Mouse (Mus musculus) forebrain, embryonic 11.5 days (tissue): ENCODE results near the gene Olfr1295. TPM values are rescaled to one million over a fixed set of nuclear protein-coding genes. Genes with fewer than 3 reads are reported as not detected.

Source experiments
- ATAC-seq: fragments of 200-750 bp; cut with Nextera tagmentation; replicated peaks from 2 replicates; pipeline ENCODE4 v1.8.0; 2017; ENCODE audit warnings: moderate TSS enrichment; ENCODE audit not compliant: low FRiP score
- DNase-seq: peaks from one replicate; pipeline ENCODE4 v3.0.0-alpha.2; 2017; ENCODE audit warnings: low spot score
- H3K27ac ChIP-seq: fragments of 300-500 bp; sonication (generic); 2 replicates; pipeline ENCODE4 v1.5.1; 2014; ENCODE audit warnings: low read depth, low read length
- H3K27me3 ChIP-seq: fragments of 300-500 bp; sonication (generic); 2 replicates; pipeline ENCODE4 v1.6.1; 2014; ENCODE audit warnings: mild to moderate bottlenecking, low read length, mixed read lengths; ENCODE audit not compliant: control insufficient read depth, insufficient read depth
- H3K36me3 ChIP-seq: fragments of 300-500 bp; sonication (generic); 2 replicates; pipeline ENCODE4 v1.6.1; 2014; ENCODE audit warnings: mild to moderate bottlenecking, low read length, moderate library complexity, mixed read lengths; ENCODE audit not compliant: control insufficient read depth, insufficient read depth
- H3K4me1 ChIP-seq: fragments of 300-500 bp; sonication (generic); replicated peaks from 2 replicates; pipeline ENCODE4 v1.6.1; 2014; ENCODE audit warnings: low read length, mixed read lengths; ENCODE audit not compliant: control insufficient read depth, insufficient read depth
- H3K4me2 ChIP-seq: fragments of 300-500 bp; sonication (generic); 2 replicates; pipeline ENCODE4 v1.6.1; 2014; ENCODE audit warnings: low read depth, mild to moderate bottlenecking, low read length, moderate library complexity, mixed read lengths; ENCODE audit not compliant: severe bottlenecking
- H3K4me3 ChIP-seq: fragments of 300-500 bp; sonication (generic); 2 replicates; pipeline ENCODE4 v1.5.1; 2014; ENCODE audit warnings: low read depth, low read length
- H3K9ac ChIP-seq: fragments of 300-500 bp; sonication (generic); 2 replicates; pipeline ENCODE4 v1.6.1; 2014; ENCODE audit warnings: low read length
- H3K9me3 ChIP-seq: fragments of 300-500 bp; sonication (generic); 2 replicates; pipeline ENCODE4 v1.6.1; 2016; ENCODE audit warnings: low read length, mixed read lengths; ENCODE audit not compliant: control insufficient read depth
- WGBS: fragments of 180-500 bp; shearing (Covaris S2); extraction: QIAGEN DNeasy Blood & Tissue Kit; methylation state at CpG from one replicate; pipeline ENCODE4 v1.1.7; 2014; 5-methylcytosine and 5-hydroxymethylcytosine counted together
- polyA plus RNA-seq: library from polyadenylated mRNA; unstranded; fragments of >200 nt; fragmentation: Nextera tagmentation; extraction: Ambion mirVana; gene quantifications from 2 replicates; pipeline ENCODE4 v1.2.1, GENCODE M21; 2014

The Olfr1295 gene
- not detected in 2 replicates for polyA plus RNA-seq

DNA sequence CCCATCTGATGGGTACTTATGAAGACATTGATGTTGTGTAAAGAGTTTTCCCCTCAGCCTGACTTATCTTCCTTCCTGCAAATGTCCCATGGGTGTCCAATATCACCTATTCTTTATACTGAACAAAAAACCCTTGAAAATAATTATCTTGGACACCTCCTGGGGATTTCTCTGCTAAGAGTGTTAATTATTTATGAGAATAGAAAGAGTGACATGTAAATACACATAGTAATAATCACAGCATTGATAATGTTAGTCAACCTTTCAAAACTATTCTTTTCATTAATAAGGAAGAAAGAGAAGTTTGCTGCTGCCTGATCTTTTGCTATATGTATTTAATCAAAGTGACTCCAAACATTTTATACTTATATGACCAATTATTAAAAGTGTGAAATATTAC is at the start of gene Olfr1295:
Olfr1295 (minus strand) TSS at position 101 of the 400 bp plus-strand sequence.
- H3K27ac ChIP-seq = no peak within 1 kb of the TSS
- H3K36me3 ChIP-seq = no peaks in the 10 kb centered on the region
- no peaks in the 10 kb centered on the region for H3K9me3 ChIP-seq
- ATAC-seq (no peak), DNase-seq (no peak)
- H3K9ac ChIP-seq = no peak within 1 kb of the TSS
- H3K4me3 ChIP-seq = no peak within 1 kb of the TSS
- no peak within 1 kb of the TSS for H3K4me2 ChIP-seq
- no peaks in the 10 kb centered on the region for H3K4me1 ChIP-seq
- no peaks in the 10 kb centered on the region for H3K27me3 ChIP-seq

DNA sequence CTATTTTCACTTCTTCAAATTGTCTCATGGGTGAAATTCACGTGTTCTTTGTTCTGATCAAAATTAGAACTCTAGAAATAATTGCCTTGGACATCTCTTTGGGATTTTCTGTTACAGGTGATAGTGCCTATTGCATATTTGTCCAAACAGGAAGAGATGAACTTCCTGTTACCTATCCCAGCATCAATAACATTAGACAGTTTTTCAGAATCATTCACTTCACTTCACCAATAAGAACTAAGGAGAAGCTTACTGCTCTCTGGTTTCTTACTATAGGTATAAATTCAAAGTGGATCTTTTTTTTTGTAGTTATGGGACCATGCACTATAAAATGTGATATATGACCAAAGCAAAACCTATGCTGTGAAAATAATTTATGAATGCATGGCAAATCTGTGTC is 29.3 kb downstream of the Olfr1295 start, which contains the start of gene Olfr1294:
Olfr1294 (minus strand) TSS at position 101 of the 400 bp plus-strand sequence.
- 58% methylated on average over 1 of the region's 1 CpGs for WGBS
- Histone ChIP-seq H3K4me3 (no peak within 1 kb of the TSS), H3K4me2 (no peak within 1 kb of the TSS)

DNA sequence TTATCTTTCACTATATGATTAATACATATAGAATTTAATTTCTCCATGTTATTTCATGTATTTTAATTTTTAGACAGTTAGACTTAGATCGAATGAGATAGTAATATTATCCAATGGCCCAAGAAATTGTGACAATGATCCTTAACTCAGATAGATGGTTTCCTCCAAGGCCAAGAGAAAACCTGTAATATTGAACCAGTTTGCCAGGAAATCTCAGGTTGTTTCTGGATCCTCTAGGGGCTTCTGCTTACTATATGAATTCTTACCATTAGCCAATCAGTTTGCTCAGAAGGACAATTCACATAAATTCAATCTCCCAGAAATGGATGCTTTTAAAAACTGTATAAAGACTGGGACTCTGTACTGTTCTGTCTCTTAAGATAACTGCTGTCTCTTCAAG is 44.6 kb downstream of the Olfr1295 start, which contains the start of gene Olfr1293-ps:
Olfr1293-ps (plus strand) TSS at position 301 of the 400 bp plus-strand sequence.
- no peak within 1 kb of the TSS for H3K4me2 ChIP-seq
- 88% methylated on average over 1 of the region's 1 CpGs for WGBS

More for the DNA sequence above, 29.3 kb downstream of the Olfr1295 start, which contains the start of gene Olfr1294:
- H3K27me3 ChIP-seq = no peaks in the 10 kb centered on the region
- ATAC-seq (no peak), DNase-seq (no peak)
- H3K9me3 ChIP-seq = no peaks in the 10 kb centered on the region
- H3K9ac ChIP-seq = no peak within 1 kb of the TSS
- no peak within 1 kb of the TSS for H3K27ac ChIP-seq
- no peaks in the 10 kb centered on the region for H3K4me1 ChIP-seq
- no peaks in the 10 kb centered on the region for H3K36me3 ChIP-seq

DNA sequence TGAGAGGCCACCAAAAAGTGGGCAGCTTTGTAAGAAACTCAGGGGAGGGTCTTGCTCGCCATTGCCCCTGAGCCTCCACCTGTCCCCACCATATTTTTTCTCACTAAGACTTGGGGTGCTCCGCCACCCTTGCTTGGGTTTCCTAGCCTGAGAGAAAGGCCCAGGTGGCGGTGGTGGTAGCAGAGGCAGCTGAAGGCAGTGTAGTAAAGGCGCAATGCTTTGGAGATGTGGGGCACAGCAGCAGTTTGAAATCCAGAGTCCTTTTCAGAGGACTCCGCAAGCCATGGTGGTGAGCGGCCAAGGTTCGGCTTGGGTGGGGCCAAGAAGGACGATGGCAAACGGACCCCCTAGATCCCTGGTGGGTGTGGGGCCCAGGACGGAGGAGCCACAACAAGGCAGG is 52.0 kb downstream of the Olfr1295 start:
- Histone ChIP-seq H3K4me3 (no peak overlapping the region), H3K4me1 (no peaks in the 10 kb centered on the region), H3K9me3 (no peaks in the 10 kb centered on the region), H3K27ac (no peak overlapping the region), H3K4me2 (no peak overlapping the region), H3K9ac (no peak overlapping the region), H3K27me3 (no peaks in the 10 kb centered on the region), H3K36me3 (no peaks in the 10 kb centered on the region)
- ATAC-seq (no peak), DNase-seq (no peak)
- WGBS = 89% methylated on average over 10 of the region's 10 CpGs

More for the DNA sequence above, 44.6 kb downstream of the Olfr1295 start, which contains the start of gene Olfr1293-ps:
- no peak within 1 kb of the TSS for H3K9ac ChIP-seq
- H3K4me3 ChIP-seq = no peak within 1 kb of the TSS
- H3K9me3 ChIP-seq = no peaks in the 10 kb centered on the region
- no peaks in the 10 kb centered on the region for H3K4me1 ChIP-seq
- ATAC-seq (no peak), DNase-seq (no peak)
- H3K36me3 ChIP-seq = no peaks in the 10 kb centered on the region
- H3K27me3 ChIP-seq = no peaks in the 10 kb centered on the region
- H3K27ac ChIP-seq = no peak within 1 kb of the TSS

Other genes with a start within 250 kb of the Olfr1295 start
- not detected in 2 replicates for gene Olfr1281, start 243.2 kb downstream of the Olfr1295 start, polyA plus RNA-seq
- gene Olfr1282, start 233.6 kb downstream of the Olfr1295 start, polyA plus RNA-seq = not detected in 2 replicates
- gene Olfr1283, start 202.9 kb downstream of the Olfr1295 start, polyA plus RNA-seq = not detected in 2 replicates
- gene Olfr1284, start 194.2 kb downstream of the Olfr1295 start, polyA plus RNA-seq = not detected in 2 replicates
- gene Olfr1286, start 146.6 kb downstream of the Olfr1295 start, polyA plus RNA-seq = not detected in 2 replicates
- gene Olfr1287, start 120.5 kb downstream of the Olfr1295 start, polyA plus RNA-seq = not detected in 2 replicates
- gene Olfr1288, start 95.6 kb downstream of the Olfr1295 start, polyA plus RNA-seq = not detected in 2 replicates
- gene Olfr1289, start 88.9 kb downstream of the Olfr1295 start, polyA plus RNA-seq = not detected in 2 replicates
- gene Olfr1290, start 75.9 kb downstream of the Olfr1295 start, polyA plus RNA-seq = not detected in 2 replicates
- not detected in 2 replicates for gene Olfr1291-ps1, start 72.5 kb downstream of the Olfr1295 start, polyA plus RNA-seq
- gene Olfr1293-ps, start 44.5 kb downstream of the Olfr1295 start, polyA plus RNA-seq = not detected in 2 replicates
- gene Olfr1294, start 29.4 kb downstream of the Olfr1295 start, polyA plus RNA-seq = not detected in 2 replicates
- gene Olfr1297, start 56.8 kb upstream of the Olfr1295 start, polyA plus RNA-seq = not detected in 2 replicates
- gene Olfr1298, start 79.5 kb upstream of the Olfr1295 start, polyA plus RNA-seq = not detected in 2 replicates
- not detected in 2 replicates for gene Olfr1299, start 91.7 kb upstream of the Olfr1295 start, polyA plus RNA-seq
- not detected in 2 replicates for gene Olfr1301, start 181.3 kb upstream of the Olfr1295 start, polyA plus RNA-seq
- not detected in 2 replicates for gene Olfr1302, start 207.7 kb upstream of the Olfr1295 start, polyA plus RNA-seq